Mouse (Mus musculus) C3H10T1/2 (cell line): Measurements from ENCODE around the gene Atp5j. TPM values are rescaled to one million over a fixed set of nuclear protein-coding genes. Genes with fewer than 3 reads are reported as not detected.

Experiments used
- polyA plus RNA-seq, 2 experiments: library from polyadenylated mRNA; unstranded; fragments of >200 nt; fragmentation: generic; extraction: Trizol; gene quantifications; one replicate each; pipeline ENCODE4 v1.2.1; 2012; ENCODE audit warnings: missing spikeins in 2 of 2

Atp5j gene
- polyA plus RNA-seq = 100 to 1,000 TPM; 108 to 360 TPM

GRCm38 (mm10) chr16:84835441-84835822 is at the start of gene Atp5j:
Gene Atp5j (minus strand): TSS chr16:84835625.

GRCm38 (mm10) chr16:84834745-84835440 is 532 bp downstream of the Atp5j start, which contains the start of gene Gabpa:
Gene Gabpa (plus strand): TSS chr16:84834925.

Other genes with a start within 250 kb of the Atp5j start
- 10 to 100 TPM in 1 of 2 experiments, 1 to 10 TPM in 1; 9.5 to 19.0 TPM for gene Mrpl39, start 99.9 kb downstream of the Atp5j start, polyA plus RNA-seq
- 1 to 10 TPM in 1 of 2 experiments, under 1 TPM in 1; 0.96 to 4.2 TPM for gene Jam2, start 61.5 kb downstream of the Atp5j start, polyA plus RNA-seq
- 1 to 10 TPM in 1 of 2 experiments, under 1 TPM in 1; 0.28 to 4.0 TPM for gene Gabpa, start 700 bp downstream of the Atp5j start, polyA plus RNA-seq